Mouse (Mus musculus) testis, adult 2 months (tissue): ENCODE measurements around the gene Timm13. TPM values are rescaled to one million over a fixed set of nuclear protein-coding genes. Genes with fewer than 3 reads are reported as not detected.
A peak's percentile ranks its signal among the peaks of the same experiment; 100 is the strongest.

ENCODE experiments used
- H3K27ac ChIP-seq: fragments of 200-500 bp; 2 replicates; pipeline ENCODE4 v1.5.1; 2012; ENCODE audit warnings: low read depth, low read length; ENCODE audit not compliant: control insufficient read depth, insufficient read depth
- H3K27me3 ChIP-seq: fragments of 200-500 bp; 2 replicates; pipeline ENCODE4 v1.6.1; 2012; ENCODE audit warnings: mild to moderate bottlenecking, low read length, moderate library complexity; ENCODE audit not compliant: control insufficient read depth, insufficient read depth
- H3K36me3 ChIP-seq: fragments of 200-500 bp; 2 replicates; pipeline ENCODE4 v1.6.1; 2012; ENCODE audit warnings: mild to moderate bottlenecking, low read length; ENCODE audit not compliant: control insufficient read depth, insufficient read depth
- H3K4me1 ChIP-seq: fragments of 200-500 bp; 2 replicates; pipeline ENCODE4 v1.6.1; 2012; ENCODE audit warnings: low read length; ENCODE audit not compliant: control insufficient read depth, insufficient read depth
- H3K4me3 ChIP-seq: fragments of 200-500 bp; 2 replicates; pipeline ENCODE4 v1.5.1; 2012; ENCODE audit warnings: low read depth, mild to moderate bottlenecking, low read length, moderate library complexity, mixed read lengths; ENCODE audit not compliant: control insufficient read depth
- CTCF ChIP-seq: fragments of 200-500 bp; IDR thresholded peaks from 2 replicates; pipeline ENCODE4 v1.5.1; 2012; ENCODE audit warnings: low read depth, mild to moderate bottlenecking, inconsistent platforms, low read length, moderate library complexity; ENCODE audit not compliant: control insufficient read depth, insufficient read depth, insufficient replicate concordance
- POLR2A ChIP-seq: fragments of 200-500 bp; IDR thresholded peaks from 2 replicates; pipeline ENCODE4 v1.6.1; 2012; ENCODE audit warnings: low read depth, mild to moderate bottlenecking, inconsistent platforms, low read length, moderate library complexity; ENCODE audit not compliant: control insufficient read depth
- polyA plus RNA-seq: library from polyadenylated mRNA; depleted of rRNA; stranded (reverse); fragments of >200 nt; gene quantifications from 2 replicates; pipeline ENCODE4 v1.2.3, GENCODE M21; 2012

The Timm13 gene
- polyA plus RNA-seq, 1 experiment = 76.7 TPM

- Histone ChIP-seq H3K4me1 (peaks cover 20% of the 10 kb centered on the region), H3K27ac (no peak overlapping the region), H3K27me3 (no peaks in the 10 kb centered on the region), H3K4me3 (no peak overlapping the region), H3K36me3 (no peaks in the 10 kb centered on the region)
- TF ChIP-seq POLR2A = no peak
- TF ChIP-seq CTCF = no peak
Observed at GRCm38 (mm10) chr10:80943701-80944100, 42.9 kb upstream of the Timm13 start.

- Histone ChIP-seq H3K27ac (no peak overlapping the region), H3K4me1 (peaks cover 20% of the 10 kb centered on the region)
- TF ChIP-seq POLR2A = no peak
- no peak for TF ChIP-seq CTCF
Observed at GRCm38 (mm10) chr10:80942919-80943318, 42.1 kb upstream of the Timm13 start.

GRCm38 (mm10) chr10:80940988-80941347 lies 40.2 kb upstream of the Timm13 start:
- TF ChIP-seq POLR2A (no peak), CTCF (no peak)
- H3K4me3 ChIP-seq = no peak overlapping the region
- 0 out of 2 replicates have a peak overlapping the region, but pooled peaks have one; percentile 39 for H3K27ac ChIP-seq
- peaks cover 18% of the 10 kb centered on the region for H3K4me1 ChIP-seq
- H3K36me3 ChIP-seq = no peaks in the 10 kb centered on the region
- H3K27me3 ChIP-seq = no peaks in the 10 kb centered on the region

More at GRCm38 (mm10) chr10:80942919-80943318, 42.1 kb upstream of the Timm13 start:
- no peaks in the 10 kb centered on the region for H3K27me3 ChIP-seq
- no peak overlapping the region for H3K4me3 ChIP-seq
- H3K36me3 ChIP-seq = no peaks in the 10 kb centered on the region

- Histone ChIP-seq H3K27me3 (no peaks in the 10 kb centered on the region), H3K4me1 (peaks cover 18% of the 10 kb centered on the region), H3K36me3 (no peaks in the 10 kb centered on the region), H3K27ac (0 out of 2 replicates have a peak overlapping the region, but pooled peaks have one; percentile 39), H3K4me3 (no peak overlapping the region)
- TF ChIP-seq POLR2A (no peak), CTCF (no peak)
Observed at GRCm38 (mm10) chr10:80940320-80940987, 39.7 kb upstream of the Timm13 start.

- no peaks in the 10 kb centered on the region for H3K27me3 ChIP-seq
- peak; percentile 45; the same call in 1 of the 2 replicates for TF ChIP-seq POLR2A
- no peak for TF ChIP-seq CTCF
- H3K4me1 ChIP-seq = peaks cover 18% of the 10 kb centered on the region
- H3K36me3 ChIP-seq = no peaks in the 10 kb centered on the region
- H3K4me3 ChIP-seq = peak overlapping the region; percentile 63
- 0 out of 2 replicates have a peak overlapping the region, but pooled peaks have one; percentile 5 for H3K27ac ChIP-seq
Observed at GRCm38 (mm10) chr10:80939671-80940070, 38.9 kb upstream of the Timm13 start.

GRCm38 (mm10) chr10:80938831-80939550 lies 38.2 kb upstream of the Timm13 start:
- H3K27ac ChIP-seq = no peak overlapping the region
- peaks cover 18% of the 10 kb centered on the region for H3K4me1 ChIP-seq
- no peak for TF ChIP-seq CTCF
- H3K4me3 ChIP-seq = no peak overlapping the region; the same call in 1 of the 2 replicates
- no peaks in the 10 kb centered on the region for H3K36me3 ChIP-seq
- no peaks in the 10 kb centered on the region for H3K27me3 ChIP-seq

GRCm38 (mm10) chr10:80937646-80938045 lies 36.9 kb upstream of the Timm13 start:
- Histone ChIP-seq H3K27me3 (no peaks in the 10 kb centered on the region), H3K27ac (no peak overlapping the region), H3K4me3 (no peak overlapping the region), H3K36me3 (no peaks in the 10 kb centered on the region), H3K4me1 (peaks cover 25% of the 10 kb centered on the region)
- TF ChIP-seq POLR2A (no peak), CTCF (no peak)
